Mouse (Mus musculus): ENCODE results near the gene Ahcyl2. TPM values are rescaled to one million over a fixed set of nuclear protein-coding genes. Genes with fewer than 3 reads are reported as not detected.

Gene Ahcyl2
- polyA plus RNA-seq, 1 experiment from 2014 or later: 19.4 TPM

- no peaks in the 10 kb centered on the region for H3K36me3 ChIP-seq
- H3K9ac ChIP-seq (replicated peaks): no peak overlapping the region
- WGBS: 33% methylated on average over 4 of the region's 4 CpGs
- no peak overlapping the region for H3K27ac ChIP-seq (replicated peaks)
- no peak for ATAC-seq (ENCODE audit: low FRiP score)
- H3K9me3 ChIP-seq (replicated peaks): no peaks in the 10 kb centered on the region
- H3K27me3 ChIP-seq (replicated peaks): peaks cover 26% of the 10 kb centered on the region
- peaks cover 9% of the 10 kb centered on the region for H3K4me1 ChIP-seq
- peak overlapping the region; percentile 77 for H3K4me2 ChIP-seq
- H3K4me3 ChIP-seq (replicated peaks): peak overlapping the region; percentile 71
Observed at GRCm38 (mm10) chr6:29917947-29918346, 150.1 kb downstream of the Ahcyl2 start.

GRCm38 (mm10) chr6:29923501-29923900, 155.7 kb downstream of the Ahcyl2 start:
- no peak for ATAC-seq (ENCODE audit: low FRiP score)
- no peak overlapping the region for H3K4me3 ChIP-seq (replicated peaks)
- no peak overlapping the region for H3K27ac ChIP-seq (replicated peaks)
- no peak overlapping the region for H3K4me2 ChIP-seq
- H3K4me1 ChIP-seq: no peaks in the 10 kb centered on the region
- no peaks in the 10 kb centered on the region for H3K36me3 ChIP-seq
- no peak overlapping the region for H3K9ac ChIP-seq (replicated peaks)
- 86% methylated on average over 4 of the region's 4 CpGs for WGBS
- peaks cover 7% of the 10 kb centered on the region for H3K27me3 ChIP-seq (replicated peaks)
- no peaks in the 10 kb centered on the region for H3K9me3 ChIP-seq (replicated peaks)

- 52% methylated on average over 6 of the region's 6 CpGs for WGBS
- Histone ChIP-seq H3K9ac (replicated peaks) (no peak overlapping the region), H3K4me3 (replicated peaks) (no peak overlapping the region), H3K4me2 (no peak overlapping the region), H3K27me3 (replicated peaks) (no peaks in the 10 kb centered on the region), H3K4me1 (no peaks in the 10 kb centered on the region), H3K27ac (replicated peaks) (no peak overlapping the region), H3K9me3 (replicated peaks) (no peaks in the 10 kb centered on the region), H3K36me3 (no peaks in the 10 kb centered on the region)
- no peak for ATAC-seq (ENCODE audit: low FRiP score)
Observed at GRCm38 (mm10) chr6:29925594-29926219, 157.9 kb downstream of the Ahcyl2 start.

GRCm38 (mm10) chr6:29930087-29930486, 162.3 kb downstream of the Ahcyl2 start:
- no peak overlapping the region for H3K27ac ChIP-seq (replicated peaks)
- no peak overlapping the region for H3K4me2 ChIP-seq
- no peaks in the 10 kb centered on the region for H3K9me3 ChIP-seq (replicated peaks)
- H3K27me3 ChIP-seq (replicated peaks): no peaks in the 10 kb centered on the region
- no peak overlapping the region for H3K4me3 ChIP-seq (replicated peaks)
- H3K4me1 ChIP-seq: no peaks in the 10 kb centered on the region
- ATAC-seq (ENCODE audit: low FRiP score): no peak
- no peak overlapping the region for H3K9ac ChIP-seq (replicated peaks)
- no peaks in the 10 kb centered on the region for H3K36me3 ChIP-seq

GRCm38 (mm10) chr6:29930665-29931064, 162.9 kb downstream of the Ahcyl2 start:
- Histone ChIP-seq H3K27ac (replicated peaks) (no peak overlapping the region), H3K9me3 (replicated peaks) (no peaks in the 10 kb centered on the region), H3K4me2 (no peak overlapping the region), H3K36me3 (no peaks in the 10 kb centered on the region), H3K9ac (replicated peaks) (no peak overlapping the region), H3K27me3 (replicated peaks) (no peaks in the 10 kb centered on the region), H3K4me1 (no peaks in the 10 kb centered on the region), H3K4me3 (replicated peaks) (no peak overlapping the region)
- no peak for ATAC-seq (ENCODE audit: low FRiP score)
- 90% methylated on average over 6 of the region's 6 CpGs for WGBS

GRCm38 (mm10) chr6:29931181-29931580, 163.4 kb downstream of the Ahcyl2 start:
- no peak for ATAC-seq (ENCODE audit: low FRiP score)
- 81% methylated on average over 4 of the region's 4 CpGs for WGBS

GRCm38 (mm10) chr6:29935741-29936140, 167.9 kb downstream of the Ahcyl2 start:
- Histone ChIP-seq H3K4me3 (replicated peaks) (no peak overlapping the region), H3K4me2 (no peak overlapping the region), H3K9ac (replicated peaks) (no peak overlapping the region), H3K36me3 (no peaks in the 10 kb centered on the region), H3K27ac (replicated peaks) (no peak overlapping the region), H3K9me3 (replicated peaks) (no peaks in the 10 kb centered on the region), H3K4me1 (no peaks in the 10 kb centered on the region), H3K27me3 (replicated peaks) (no peaks in the 10 kb centered on the region)
- 85% methylated on average over 1 of the region's 1 CpGs for WGBS
- ATAC-seq (ENCODE audit: low FRiP score): no peak

More at GRCm38 (mm10) chr6:29931181-29931580, 163.4 kb downstream of the Ahcyl2 start:
- Histone ChIP-seq H3K4me2 (no peak overlapping the region), H3K36me3 (no peaks in the 10 kb centered on the region), H3K27me3 (replicated peaks) (no peaks in the 10 kb centered on the region), H3K27ac (replicated peaks) (no peak overlapping the region), H3K9me3 (replicated peaks) (no peaks in the 10 kb centered on the region), H3K4me1 (no peaks in the 10 kb centered on the region), H3K4me3 (replicated peaks) (no peak overlapping the region), H3K9ac (replicated peaks) (no peak overlapping the region)

GRCm38 (mm10) chr6:29940428-29940827, 172.6 kb downstream of the Ahcyl2 start:
- H3K4me2 ChIP-seq: no peak overlapping the region
- no peak overlapping the region for H3K27ac ChIP-seq (replicated peaks)
- H3K9ac ChIP-seq (replicated peaks): no peak overlapping the region
- no peaks in the 10 kb centered on the region for H3K9me3 ChIP-seq (replicated peaks)
- ATAC-seq (ENCODE audit: low FRiP score): no peak
- no peaks in the 10 kb centered on the region for H3K27me3 ChIP-seq (replicated peaks)
- no peaks in the 10 kb centered on the region for H3K4me1 ChIP-seq
- no peak overlapping the region for H3K4me3 ChIP-seq (replicated peaks)
- H3K36me3 ChIP-seq: no peaks in the 10 kb centered on the region
- WGBS: 87% methylated on average over 4 of the region's 4 CpGs

- Histone ChIP-seq H3K9ac (replicated peaks) (no peak overlapping the region), H3K27ac (replicated peaks) (no peak overlapping the region), H3K36me3 (no peaks in the 10 kb centered on the region), H3K9me3 (replicated peaks) (no peaks in the 10 kb centered on the region), H3K4me3 (replicated peaks) (no peak overlapping the region), H3K4me1 (no peaks in the 10 kb centered on the region), H3K4me2 (no peak overlapping the region), H3K27me3 (replicated peaks) (no peaks in the 10 kb centered on the region)
- 83% methylated on average over 2 of the region's 2 CpGs for WGBS
- ATAC-seq (ENCODE audit: low FRiP score): no peak
Observed at GRCm38 (mm10) chr6:29941036-29941435, 173.2 kb downstream of the Ahcyl2 start.

GRCm38 (mm10) chr6:29944465-29944864, 176.7 kb downstream of the Ahcyl2 start:
- Histone ChIP-seq H3K4me2 (no peak overlapping the region), H3K4me1 (no peaks in the 10 kb centered on the region), H3K27me3 (replicated peaks) (no peaks in the 10 kb centered on the region), H3K27ac (replicated peaks) (no peak overlapping the region), H3K36me3 (no peaks in the 10 kb centered on the region), H3K9me3 (replicated peaks) (no peaks in the 10 kb centered on the region), H3K4me3 (replicated peaks) (no peak overlapping the region), H3K9ac (replicated peaks) (no peak overlapping the region)
- WGBS: 58% methylated on average over 1 of the region's 1 CpGs
- no peak for ATAC-seq (ENCODE audit: low FRiP score)

GRCm38 (mm10) chr6:29946568-29946967, 178.8 kb downstream of the Ahcyl2 start:
- no peak overlapping the region for H3K4me3 ChIP-seq (replicated peaks)
- no peak overlapping the region for H3K27ac ChIP-seq (replicated peaks)
- no peak for ATAC-seq (ENCODE audit: low FRiP score)
- no peaks in the 10 kb centered on the region for H3K27me3 ChIP-seq (replicated peaks)
- 88% methylated on average over 2 of the region's 2 CpGs for WGBS
- H3K9me3 ChIP-seq (replicated peaks): no peaks in the 10 kb centered on the region
- no peak overlapping the region for H3K4me2 ChIP-seq
- no peaks in the 10 kb centered on the region for H3K4me1 ChIP-seq
- H3K9ac ChIP-seq (replicated peaks): no peak overlapping the region
- no peaks in the 10 kb centered on the region for H3K36me3 ChIP-seq

- H3K36me3 ChIP-seq: no peaks in the 10 kb centered on the region
- H3K27ac ChIP-seq (replicated peaks): no peak overlapping the region
- H3K4me2 ChIP-seq: no peak overlapping the region
- no peak overlapping the region for H3K9ac ChIP-seq (replicated peaks)
- H3K4me3 ChIP-seq (replicated peaks): no peak overlapping the region
- 81% methylated on average over 6 of the region's 6 CpGs for WGBS
- H3K27me3 ChIP-seq (replicated peaks): no peaks in the 10 kb centered on the region
- ATAC-seq (ENCODE audit: low FRiP score): no peak
- no peaks in the 10 kb centered on the region for H3K9me3 ChIP-seq (replicated peaks)
- H3K4me1 ChIP-seq: no peaks in the 10 kb centered on the region
Observed at GRCm38 (mm10) chr6:29947823-29948222, 180.0 kb downstream of the Ahcyl2 start.

Measured in neural tube, embryonic 15.5 days (tissue).